Mouse (Mus musculus): Measurements from ENCODE around the gene Stard10. TPM values are rescaled to one million over a fixed set of nuclear protein-coding genes. Genes with fewer than 3 reads are reported as not detected.
A peak's percentile ranks its signal among the peaks of the same experiment; 100 is the strongest.

Gene Stard10
- polyA plus RNA-seq, 1 experiment: 99.4 TPM

DNA sequence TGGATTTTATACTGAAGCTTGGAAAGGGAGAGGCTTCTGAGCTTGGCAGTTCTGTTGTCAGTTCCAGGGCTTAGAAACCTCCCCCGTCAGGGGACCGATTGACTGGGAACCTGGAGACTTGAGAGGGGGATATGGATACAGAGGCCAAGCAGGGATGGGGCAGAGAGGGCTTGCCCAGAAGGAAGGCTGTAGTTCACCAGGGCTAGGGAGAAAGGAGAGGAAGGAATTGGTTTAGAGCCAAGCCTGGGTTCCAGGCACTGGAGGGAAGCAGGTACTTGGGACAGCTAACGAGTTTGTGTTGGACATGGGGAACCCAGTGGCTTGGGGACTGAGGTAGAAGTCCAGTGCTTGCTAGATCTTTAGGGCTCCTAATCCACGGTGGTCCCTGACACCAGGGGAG, 12.7 kb downstream of the Stard10 start:
- DNase-seq (ENCODE audit: extremely low spot score in 1 of 2, low spot score in 1 of 2): no peak

DNA sequence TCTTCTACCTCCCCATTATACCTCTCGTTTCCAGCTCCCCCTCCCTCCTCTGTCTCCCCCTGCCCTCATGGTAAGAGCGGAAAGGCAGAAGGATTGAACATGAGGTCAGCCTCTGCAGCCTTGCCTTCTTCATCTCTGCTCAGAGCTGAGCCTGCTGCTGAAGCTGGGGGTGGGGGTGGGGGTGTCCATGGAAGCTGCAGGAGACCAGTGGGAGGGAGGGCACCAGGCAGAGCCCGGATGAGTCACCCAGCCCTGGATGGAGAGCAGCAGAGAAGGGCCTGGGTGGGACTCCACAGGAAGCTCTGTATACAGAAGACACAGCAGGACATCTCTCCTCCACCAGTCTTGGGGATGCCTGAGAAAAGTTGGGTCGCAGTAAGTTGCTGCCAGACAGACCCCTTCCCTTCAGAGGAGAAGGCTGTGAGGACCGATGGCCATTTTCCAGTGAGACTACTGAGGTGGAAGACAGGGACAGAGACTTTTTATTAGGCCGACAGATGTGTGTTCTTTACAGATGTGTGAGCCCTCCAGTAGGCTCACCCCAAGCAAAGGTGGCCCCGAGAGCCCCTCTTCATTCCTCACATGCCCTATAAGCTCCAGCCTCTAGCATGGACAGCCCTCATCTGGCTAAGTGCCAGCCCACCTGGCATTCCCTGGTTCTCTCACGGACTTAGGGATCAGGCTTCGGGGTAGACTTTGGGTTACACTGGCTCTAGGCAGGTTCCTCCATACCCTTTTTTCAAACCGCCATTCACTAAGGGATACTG, 13.4 kb downstream of the Stard10 start:
- peak in 1 of 2 experiments; percentile 32 for DNase-seq (ENCODE audit: extremely low spot score in 1 of 2, low spot score in 1 of 2)

DNA sequence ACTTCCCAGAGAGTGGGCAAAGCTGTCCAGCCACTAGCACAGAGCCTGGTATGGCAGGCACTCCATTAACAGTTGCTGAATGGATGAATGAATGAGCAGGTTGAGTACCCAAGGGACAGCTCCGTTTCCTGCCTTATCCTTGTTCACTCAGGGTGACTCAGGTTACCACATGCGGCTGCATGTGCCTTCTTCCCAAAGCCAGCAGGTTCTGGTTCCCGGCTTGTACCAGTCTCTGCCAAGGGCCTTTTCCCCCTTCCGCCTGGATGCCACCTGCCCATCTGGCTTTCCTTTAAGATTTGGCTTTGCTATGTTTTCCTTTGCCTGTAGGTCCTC, 13.9 kb downstream of the Stard10 start:
- DNase-seq (ENCODE audit: extremely low spot score in 1 of 2, low spot score in 1 of 2): no peak

DNA sequence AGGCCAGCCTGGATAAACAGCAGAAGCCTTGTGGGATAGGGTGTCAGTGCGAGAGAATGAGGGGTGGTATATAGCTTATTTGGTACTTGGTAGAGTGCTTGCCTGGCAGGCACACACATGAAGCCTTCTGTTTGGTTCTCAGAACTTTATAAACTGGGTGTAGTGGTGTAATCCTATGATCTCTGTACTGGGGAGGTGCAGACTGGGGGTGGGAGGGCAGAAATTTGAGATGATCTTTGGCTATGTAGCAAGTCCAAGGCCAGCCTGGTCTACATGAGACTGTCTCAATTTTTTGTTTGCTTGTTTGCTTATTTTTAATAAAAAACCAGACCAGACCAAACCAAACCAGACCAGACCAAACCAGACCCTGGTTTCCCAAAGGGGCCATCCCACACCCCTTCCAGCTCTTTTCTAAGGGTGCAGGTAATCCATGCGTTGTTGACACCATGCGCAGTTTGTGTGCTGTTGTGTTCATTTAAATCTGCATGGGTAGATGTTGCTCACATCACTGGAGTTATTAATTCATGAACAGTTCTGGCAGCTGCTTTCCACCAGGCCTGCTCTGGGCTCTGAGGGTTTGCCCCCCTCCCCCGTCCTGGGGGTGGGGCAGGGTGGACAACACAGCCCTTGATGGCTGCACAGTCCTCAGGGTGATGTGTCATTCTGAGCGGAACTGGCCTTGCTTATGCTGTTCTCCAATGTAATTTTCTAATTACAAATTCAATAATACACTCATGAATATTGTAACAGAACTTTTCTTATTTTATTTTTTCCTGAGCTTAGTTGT, 15.4 kb downstream of the Stard10 start:
- DNase-seq (ENCODE audit: extremely low spot score in 1 of 2, low spot score in 1 of 2): no peak

DNA sequence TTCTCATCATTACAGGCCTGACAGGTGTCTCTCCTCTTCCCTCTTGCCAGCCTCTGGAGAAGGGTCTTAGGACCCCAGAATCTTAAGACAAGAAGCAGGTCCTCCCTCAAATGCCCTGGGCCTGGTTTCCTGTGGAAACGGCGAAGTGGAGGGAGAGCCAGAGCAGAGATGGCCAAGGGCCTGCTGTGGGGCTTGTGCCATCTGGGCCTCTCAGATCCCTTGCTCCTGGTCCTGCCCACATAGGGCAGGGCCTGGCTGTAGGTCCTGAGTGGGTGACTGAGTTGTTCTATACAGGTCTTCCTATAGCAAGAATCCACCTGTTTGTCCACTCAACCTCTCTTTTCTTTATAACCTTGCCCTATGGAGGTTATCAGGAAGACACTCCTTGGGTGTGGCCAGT, 18.3 kb downstream of the Stard10 start:
- no peak for DNase-seq (ENCODE audit: extremely low spot score in 1 of 2, low spot score in 1 of 2)

DNA sequence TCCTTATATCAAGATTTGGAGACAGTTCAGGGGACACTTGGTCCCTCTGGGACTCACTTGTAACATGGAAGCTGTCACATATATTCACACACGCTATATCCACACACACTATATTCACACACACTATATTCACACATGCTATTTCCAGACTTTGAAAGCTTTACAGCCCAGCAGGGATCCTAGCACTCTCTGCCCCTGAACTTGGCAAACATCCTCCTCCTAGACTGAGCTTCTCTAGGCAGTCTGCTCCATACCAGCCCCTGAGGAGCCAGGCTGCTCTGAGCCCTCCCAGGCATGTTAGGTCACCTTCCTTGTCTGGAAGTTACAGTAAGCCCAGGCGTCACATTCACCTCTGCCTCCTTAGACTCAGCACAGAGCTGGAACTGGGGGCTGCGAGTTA, 19.8 kb downstream of the Stard10 start:
- DNase-seq (ENCODE audit: extremely low spot score in 1 of 2, low spot score in 1 of 2): no peak

DNA sequence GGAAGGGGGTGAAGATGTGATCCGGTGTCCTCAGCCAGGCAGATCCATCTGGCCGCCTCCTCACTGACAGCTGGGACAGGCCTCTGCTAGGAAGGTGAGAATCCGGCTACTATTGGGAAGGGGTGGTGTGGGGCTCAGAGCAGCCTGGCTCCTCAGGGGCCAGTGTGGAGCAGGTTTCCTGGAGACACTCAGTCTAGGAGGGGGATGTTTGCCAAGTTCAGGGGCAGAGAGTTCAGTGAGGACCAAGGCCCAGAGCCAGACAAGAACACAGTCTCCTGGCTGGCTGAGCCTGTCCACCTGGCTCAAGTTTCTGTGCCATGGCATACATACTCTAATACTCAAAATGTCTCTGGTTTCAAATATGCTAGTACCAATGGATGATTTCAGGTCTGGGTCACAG, 20.5 kb downstream of the Stard10 start:
- no peak for DNase-seq (ENCODE audit: extremely low spot score in 1 of 2, low spot score in 1 of 2)

DNA sequence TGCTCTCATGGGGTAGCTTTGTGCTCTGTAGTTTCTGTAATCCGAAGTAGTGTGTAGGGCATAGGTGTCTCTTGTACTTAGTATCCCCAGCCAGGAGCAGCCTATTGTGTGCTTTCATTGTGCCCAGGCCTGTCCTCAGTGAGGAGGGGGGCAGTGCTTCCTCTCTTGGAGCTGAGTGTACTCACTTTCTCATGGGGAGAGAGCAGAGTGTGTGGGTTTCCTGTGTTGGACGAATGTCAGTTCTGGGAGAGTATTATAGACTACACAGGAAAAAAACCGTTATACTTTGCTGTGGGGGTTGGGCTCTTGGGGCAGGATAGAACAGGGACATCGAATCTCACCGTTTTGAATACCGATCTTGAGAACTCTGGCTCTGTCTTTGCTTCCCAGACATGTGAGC, 24.5 kb downstream of the Stard10 start:
- DNase-seq (ENCODE audit: extremely low spot score in 1 of 2, low spot score in 1 of 2): no peak

DNA sequence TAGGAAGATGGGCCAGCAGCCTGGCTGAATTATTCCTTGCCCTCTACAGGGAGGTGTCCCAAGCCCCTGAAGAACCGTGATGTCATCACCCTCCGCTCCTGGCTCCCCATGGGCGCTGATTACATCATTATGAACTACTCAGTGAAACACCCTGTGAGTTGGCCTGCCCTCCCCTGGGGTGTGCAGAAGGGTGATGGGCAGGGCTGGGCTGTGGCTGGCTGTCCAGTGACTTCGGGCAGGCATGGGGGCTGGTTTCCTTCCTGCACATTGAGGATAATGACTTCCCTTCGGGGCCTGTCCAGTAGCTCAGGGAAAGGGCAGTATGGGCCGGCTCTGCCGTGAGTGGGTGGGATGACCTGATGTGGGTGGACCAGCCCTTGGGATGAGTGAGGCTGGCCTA, 26.2 kb downstream of the Stard10 start:
- DNase-seq (ENCODE audit: extremely low spot score in 1 of 2, low spot score in 1 of 2): no peak

DNA sequence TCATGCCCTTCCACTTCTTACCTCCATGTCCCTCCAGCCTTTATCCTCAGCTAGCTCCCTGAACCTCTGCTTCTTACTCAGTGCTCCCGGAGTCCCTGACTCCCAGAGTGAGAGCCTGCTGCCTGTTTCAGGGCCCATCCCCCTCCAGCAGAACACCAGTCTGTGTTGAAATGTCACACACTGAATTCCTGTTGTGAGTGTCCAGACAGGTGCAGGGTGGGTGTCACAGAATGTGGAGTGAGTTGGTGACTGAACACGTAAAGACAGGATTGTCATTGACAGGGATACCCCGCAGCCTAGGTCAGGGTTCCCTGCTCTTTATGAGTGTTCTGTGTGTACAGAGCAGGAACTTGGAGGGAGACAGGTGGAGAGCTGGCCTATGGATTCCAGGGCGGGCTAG, 28.0 kb downstream of the Stard10 start:
- no peak for DNase-seq (ENCODE audit: extremely low spot score in 1 of 2, low spot score in 1 of 2)

DNA sequence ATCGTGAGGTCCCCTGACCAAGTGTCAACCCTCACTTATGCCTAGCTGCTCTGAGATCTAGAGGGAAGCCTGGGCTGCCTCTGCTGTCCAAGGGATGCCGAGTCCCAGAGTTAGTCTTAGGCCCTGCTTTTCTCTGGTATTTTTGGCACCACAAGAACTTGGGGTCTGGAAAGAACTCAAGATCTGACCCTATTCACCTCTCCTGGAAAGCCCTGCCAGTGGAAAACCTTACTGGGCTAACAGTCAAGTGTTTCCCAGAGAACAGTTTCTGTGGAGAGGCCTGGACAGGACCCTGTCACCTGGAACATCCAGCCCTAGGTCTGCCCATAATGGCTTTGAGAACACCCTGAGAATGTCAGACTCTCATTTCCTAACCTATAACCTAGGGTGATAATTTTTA, 30.1 kb downstream of the Stard10 start:
- no peak for DNase-seq (ENCODE audit: extremely low spot score in 1 of 2, low spot score in 1 of 2)

DNA sequence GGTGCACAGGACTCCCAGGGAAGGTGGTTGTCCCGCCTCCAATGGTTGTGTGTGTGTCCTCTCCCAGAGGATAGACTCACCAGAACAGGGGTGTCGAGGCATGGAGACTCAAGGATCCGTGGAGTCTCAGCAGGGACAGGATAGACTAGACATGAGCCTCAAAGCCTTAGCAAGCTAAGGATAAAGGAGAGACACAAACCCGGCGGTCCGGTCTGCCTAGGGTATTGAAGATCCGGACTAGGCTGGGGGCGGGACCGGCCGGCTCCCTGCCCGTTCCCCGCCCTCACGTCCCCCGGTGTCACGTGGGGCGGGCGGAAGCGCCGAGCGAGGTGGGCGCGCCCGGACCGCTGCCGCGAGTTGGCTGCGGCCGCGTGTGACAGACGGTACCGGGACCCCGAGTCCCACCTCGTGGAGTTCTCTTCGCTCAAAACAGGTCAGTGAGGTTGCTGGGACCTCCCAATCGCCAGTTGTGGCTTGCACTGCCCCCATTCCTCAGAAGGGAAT, 30.9 kb downstream of the Stard10 start, which contains the start of gene Arap1:
Gene Arap1 (plus strand): TSS at position 301 of the 504 bp plus-strand sequence.
- DNase-seq (ENCODE audit: extremely low spot score in 1 of 2, low spot score in 1 of 2): peak in 1 of 2 experiments; percentile 20

DNA sequence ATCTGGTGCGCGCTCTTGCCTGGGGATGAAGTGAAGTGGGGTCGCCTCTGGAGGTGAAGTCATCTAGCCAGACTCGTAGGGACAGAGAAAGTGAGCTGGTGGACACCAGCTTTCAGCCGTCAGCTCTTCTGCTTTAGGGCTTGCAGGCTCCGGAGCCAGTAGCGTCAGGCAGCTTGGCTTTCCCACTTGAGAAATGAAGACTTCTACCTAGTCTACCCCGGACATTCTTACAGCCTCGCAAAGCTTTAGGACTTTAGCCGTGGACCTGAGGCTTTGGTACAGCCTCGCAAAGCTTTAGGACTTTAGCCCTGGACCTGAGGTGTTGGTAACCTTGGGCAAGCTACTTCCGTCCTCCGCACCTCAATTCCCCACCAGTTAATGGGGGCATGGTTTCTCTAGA, 31.4 kb downstream of the Stard10 start:
- DNase-seq (ENCODE audit: extremely low spot score in 1 of 2, low spot score in 1 of 2): no peak

DNA sequence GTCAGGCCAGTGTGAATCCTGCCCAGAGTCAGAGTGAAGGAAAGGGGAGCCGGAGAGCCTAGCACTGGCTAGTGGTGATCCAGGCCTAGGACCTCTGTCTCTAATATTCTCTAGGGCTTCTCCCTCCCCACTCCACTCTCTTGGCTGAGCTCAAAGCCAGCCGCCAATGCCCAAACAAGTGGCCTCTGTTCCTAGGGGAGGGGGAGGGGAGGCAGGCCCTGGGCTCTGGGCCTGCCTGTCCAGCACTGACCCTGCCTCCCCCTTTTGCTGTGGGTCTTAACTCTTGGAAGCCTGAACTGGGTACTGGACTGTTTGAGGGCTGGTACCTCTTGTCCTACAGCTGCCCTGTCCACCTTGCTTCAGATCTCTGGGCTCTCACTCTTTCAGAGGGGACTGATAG, 33.0 kb downstream of the Stard10 start:
- DNase-seq (ENCODE audit: extremely low spot score in 1 of 2, low spot score in 1 of 2): peak; percentile 45 to 58

DNA sequence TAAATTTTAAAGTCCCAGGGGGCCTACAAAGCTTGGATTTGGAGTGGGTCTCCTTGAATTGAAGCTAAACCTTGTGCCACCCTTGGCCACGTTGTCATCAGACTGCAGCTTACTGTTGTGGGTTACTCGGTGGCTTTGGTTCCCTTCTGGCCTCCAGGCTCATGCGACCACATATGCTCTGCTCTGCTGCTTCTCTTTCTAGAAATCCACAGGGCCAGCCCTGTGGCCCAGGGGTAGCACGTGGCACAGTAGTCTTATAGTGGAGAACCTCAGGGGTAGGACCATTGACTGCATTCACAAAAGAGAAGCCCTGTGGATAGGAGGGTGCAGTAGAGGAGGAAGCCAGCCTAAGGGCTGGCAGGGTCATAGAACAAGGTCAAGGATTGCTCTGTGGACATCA, 35.5 kb downstream of the Stard10 start:
- DNase-seq (ENCODE audit: extremely low spot score in 1 of 2, low spot score in 1 of 2): no peak

DNA sequence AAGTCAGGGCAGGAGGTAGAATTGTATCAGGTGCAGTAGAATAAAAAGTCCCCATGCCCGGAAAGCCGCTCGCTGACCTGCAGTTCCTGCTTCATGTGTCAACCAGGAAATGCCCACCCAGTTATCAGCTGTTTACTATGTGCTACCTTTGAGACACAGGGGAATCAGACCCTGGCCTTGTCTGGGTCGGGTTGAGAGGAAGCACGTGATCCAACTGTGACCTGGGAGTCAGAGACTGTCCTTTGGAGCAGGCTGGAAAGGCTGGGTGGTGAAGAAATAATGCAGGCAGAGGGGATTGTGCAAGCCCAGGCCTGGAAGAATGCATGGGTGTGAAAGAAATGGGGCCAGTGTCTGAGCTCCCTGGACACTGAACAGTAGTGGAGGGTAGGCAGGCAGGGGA, 37.5 kb downstream of the Stard10 start:
- DNase-seq (ENCODE audit: extremely low spot score in 1 of 2, low spot score in 1 of 2): no peak

DNA sequence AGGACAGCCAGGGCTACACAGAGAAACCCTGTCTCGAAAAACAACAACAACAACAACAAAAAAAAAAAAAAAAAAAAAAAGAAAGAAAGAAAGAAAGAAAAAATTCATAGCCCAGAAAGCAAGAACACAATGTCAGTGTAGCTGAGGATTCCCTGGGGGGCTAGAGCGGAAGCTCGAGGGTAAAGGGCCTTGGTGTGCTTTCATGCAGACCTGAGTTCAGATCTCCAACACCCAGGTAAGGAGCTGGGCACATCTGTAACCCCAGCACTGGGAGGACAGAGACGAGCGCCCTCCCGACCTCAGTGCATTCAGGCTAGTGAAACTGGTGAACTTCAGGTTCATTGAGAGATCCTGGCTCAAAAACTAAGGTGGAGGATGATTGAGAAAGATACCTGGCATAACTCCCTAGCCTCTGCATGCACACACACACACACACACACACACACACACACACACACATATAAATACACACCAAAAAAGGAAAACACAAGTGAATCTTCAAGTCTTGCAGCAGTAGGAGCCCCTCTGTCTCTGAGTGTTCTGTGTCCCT, 38.7 kb downstream of the Stard10 start:
- no peak for DNase-seq (ENCODE audit: extremely low spot score in 1 of 2, low spot score in 1 of 2)

DNA sequence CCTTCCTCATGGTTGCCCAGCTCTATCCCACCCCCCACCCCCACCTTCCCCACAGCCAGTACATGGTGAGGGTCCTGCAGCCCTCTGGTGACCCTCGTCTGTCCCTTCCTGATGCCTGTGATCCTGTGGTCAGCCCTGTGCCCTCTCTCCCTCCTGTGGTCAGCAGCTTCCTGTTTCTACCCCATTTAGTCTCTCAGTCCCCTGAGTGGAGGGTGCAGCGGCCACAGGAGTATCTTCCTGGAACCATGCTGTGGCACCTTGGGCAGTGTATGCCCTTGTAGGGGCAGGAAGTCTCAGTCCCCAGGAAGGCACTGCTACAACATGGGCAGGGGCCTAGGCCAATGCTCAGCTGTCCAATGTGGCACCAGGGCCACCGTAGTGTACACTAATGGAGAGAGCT, 40.0 kb downstream of the Stard10 start:
- no peak for DNase-seq (ENCODE audit: extremely low spot score in 1 of 2, low spot score in 1 of 2)

DNA sequence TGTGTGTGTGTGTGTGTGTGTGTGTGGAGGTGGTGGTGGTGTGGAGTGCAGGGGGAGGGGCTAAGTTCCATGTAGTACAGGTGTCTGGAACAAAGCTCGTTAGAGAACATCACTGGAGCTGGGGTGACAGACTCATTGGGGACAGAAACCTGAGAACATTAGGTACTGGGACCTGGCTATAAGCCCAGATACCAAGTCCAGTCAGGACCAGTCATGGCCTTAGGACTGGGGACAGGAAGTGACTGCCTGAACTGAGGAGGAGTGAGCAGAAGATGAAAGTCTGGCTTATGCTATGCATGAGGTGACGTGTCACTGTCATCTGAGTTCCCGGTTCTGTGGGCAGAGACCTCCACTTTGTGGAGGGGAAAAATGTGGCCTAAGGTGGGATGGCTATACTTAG, 43.5 kb downstream of the Stard10 start:
- no peak for DNase-seq (ENCODE audit: extremely low spot score in 1 of 2, low spot score in 1 of 2)

DNA sequence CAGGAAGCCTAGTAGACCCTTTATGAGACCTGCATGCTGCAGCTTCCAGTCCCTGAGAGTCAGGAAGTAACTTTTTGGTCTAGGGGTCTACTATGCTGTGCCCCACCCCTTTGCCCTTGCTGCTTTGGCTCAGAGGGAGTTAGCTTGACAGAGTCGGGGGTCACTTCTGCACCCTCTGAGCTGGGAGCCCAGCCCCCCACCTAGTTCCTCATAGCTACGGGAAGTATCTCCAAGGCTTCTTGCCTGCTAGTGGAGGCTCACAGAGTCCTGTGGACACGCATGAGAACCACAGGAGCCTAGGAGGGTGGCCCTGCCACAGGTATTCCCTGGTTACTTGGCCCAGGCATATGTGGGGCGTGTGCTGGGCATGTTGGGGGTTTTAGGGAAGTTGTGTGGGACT, 44.1 kb downstream of the Stard10 start:
- no peak for DNase-seq (ENCODE audit: extremely low spot score in 1 of 2, low spot score in 1 of 2)

DNA sequence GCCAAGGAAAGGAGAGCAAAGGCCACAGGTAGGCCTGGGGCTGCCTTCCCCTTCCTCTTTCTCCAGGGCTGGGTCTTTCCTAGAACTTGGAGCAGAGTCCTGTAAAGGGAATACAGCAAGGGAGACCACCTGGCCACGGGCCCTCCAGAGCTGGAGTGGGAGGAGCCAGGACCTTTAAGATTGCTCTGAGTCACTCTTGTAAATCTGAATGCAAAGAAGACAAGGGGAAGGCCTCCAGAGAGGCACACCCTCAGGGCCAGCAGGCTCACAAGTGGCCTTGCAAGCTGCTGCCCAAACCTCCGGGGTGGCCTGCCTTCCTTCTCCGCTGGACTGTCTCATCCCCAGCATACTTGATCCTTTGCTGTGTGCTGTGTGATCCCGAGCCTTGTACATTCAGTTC, 44.9 kb downstream of the Stard10 start:
- DNase-seq (ENCODE audit: extremely low spot score in 1 of 2, low spot score in 1 of 2): no peak

DNA sequence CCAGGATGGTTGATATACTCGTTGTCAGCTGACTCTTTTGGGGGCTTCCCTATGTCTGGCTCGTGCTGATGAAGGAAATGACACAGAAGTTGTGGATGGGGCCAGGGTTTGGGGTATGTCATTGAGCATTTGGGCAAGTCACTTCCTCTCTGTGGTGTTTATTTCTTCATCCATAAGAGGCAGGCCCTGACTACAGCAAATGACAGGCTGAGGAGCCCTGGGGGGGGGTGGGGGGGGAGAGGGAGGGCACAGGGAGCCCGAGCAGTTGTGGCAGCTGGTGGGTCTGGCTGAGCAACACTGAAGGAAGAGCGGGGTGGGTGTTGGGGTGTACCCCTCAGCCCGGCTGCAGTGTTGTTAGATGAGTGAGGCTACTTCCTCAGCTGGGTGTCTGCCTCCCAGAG, 45.9 kb downstream of the Stard10 start:
- DNase-seq (ENCODE audit: extremely low spot score in 1 of 2, low spot score in 1 of 2): no peak
